Mouse (Mus musculus): ENCODE data around the gene Inpp5f.

Inpp5f gene

DNA sequence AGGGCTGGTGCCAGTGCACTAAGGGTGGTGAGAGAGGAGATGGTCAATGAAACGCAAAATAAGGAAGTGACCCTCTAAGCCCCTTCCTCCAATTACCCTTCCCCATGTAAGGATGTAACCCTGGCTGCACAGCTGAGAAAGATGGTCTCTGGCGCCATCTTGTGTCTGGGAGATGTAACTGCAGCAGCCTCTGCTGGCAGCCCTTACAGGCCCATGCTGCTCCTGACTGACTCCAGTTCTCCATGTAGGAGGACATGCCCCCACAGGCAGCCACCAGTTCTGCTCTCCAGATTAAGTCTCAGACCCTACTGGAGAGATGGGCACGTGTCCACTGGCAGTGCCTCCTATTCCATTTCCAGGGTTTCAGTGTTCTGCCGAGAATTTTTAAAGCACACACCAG lies 94.6 kb downstream of the Inpp5f start:
- in situ Hi-C loops (cut with MboI; ENCODE audit: low pct_unique_long_range_greater_than_20kb in 1 of 2, low sequenced_read_pairs in 2 of 2, unreplicated experiment in 1 of 2) = no loop called here

GRCm38 (mm10) chr7:128717991-128718390 lies 106.9 kb downstream of the Inpp5f start:
- in situ Hi-C loops (cut with MboI; ENCODE audit: low pct_unique_long_range_greater_than_20kb in 1 of 2, low sequenced_read_pairs in 2 of 2, unreplicated experiment in 1 of 2) = no loop called here

- in situ Hi-C loops (cut with MboI; ENCODE audit: low pct_unique_long_range_greater_than_20kb in 1 of 2, low sequenced_read_pairs in 2 of 2, unreplicated experiment in 1 of 2) = no loop called here
These were observed 113.6 kb downstream of the Inpp5f start for GRCm38 (mm10) chr7:128724761-128725160.

GRCm38 (mm10) chr7:128725189-128725588 lies 114.1 kb downstream of the Inpp5f start:
- in situ Hi-C loops (cut with MboI; ENCODE audit: low pct_unique_long_range_greater_than_20kb in 1 of 2, low sequenced_read_pairs in 2 of 2, unreplicated experiment in 1 of 2) = no loop called here

DNA sequence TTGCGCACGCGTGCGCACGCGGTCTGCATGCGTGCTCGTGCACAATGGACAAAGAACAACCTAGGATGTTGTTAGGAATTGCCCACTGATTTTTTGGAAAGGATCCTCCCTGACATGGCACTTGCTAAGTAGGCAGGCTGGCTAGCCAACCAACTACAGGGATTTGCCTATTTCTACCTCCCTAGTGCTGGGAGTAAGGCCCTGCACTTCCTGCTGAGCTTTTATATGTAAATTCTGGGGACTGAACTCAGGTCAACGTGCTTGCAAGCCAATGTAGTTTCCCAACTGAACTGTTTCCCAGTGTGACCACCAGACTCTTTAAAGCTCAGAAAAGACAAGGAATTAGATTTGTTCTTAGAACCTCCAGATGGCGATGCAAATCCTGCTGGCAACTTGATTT lies 115.9 kb downstream of the Inpp5f start:
- in situ Hi-C loops (cut with MboI; ENCODE audit: low pct_unique_long_range_greater_than_20kb in 1 of 2, low sequenced_read_pairs in 2 of 2, unreplicated experiment in 1 of 2) = no loop called here

GRCm38 (mm10) chr7:128727701-128728100 lies 116.6 kb downstream of the Inpp5f start:
- in situ Hi-C loops (cut with MboI; ENCODE audit: low pct_unique_long_range_greater_than_20kb in 1 of 2, low sequenced_read_pairs in 2 of 2, unreplicated experiment in 1 of 2) = no loop called here

DNA sequence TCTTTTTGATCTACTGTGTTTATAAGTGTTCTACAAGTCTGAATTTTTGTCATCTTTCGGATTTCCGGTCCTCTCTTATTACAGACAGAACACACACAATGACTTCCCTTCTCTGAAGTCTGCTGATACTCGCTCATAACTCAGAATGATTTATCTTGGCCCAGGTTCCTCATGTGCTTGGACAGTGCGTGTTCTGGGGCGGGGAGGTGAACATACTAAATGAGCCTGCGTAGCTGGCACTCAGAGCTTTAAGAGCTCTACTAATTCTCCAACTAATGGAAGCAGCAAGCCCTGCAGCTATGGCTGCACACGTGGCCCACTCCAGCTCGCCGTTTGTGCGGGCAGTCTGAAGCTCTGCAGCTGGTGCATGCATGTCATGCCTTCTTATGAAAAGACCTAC lies 117.6 kb downstream of the Inpp5f start:
- in situ Hi-C loops (cut with MboI; ENCODE audit: low pct_unique_long_range_greater_than_20kb in 1 of 2, low sequenced_read_pairs in 2 of 2, unreplicated experiment in 1 of 2) = no loop called here

DNA sequence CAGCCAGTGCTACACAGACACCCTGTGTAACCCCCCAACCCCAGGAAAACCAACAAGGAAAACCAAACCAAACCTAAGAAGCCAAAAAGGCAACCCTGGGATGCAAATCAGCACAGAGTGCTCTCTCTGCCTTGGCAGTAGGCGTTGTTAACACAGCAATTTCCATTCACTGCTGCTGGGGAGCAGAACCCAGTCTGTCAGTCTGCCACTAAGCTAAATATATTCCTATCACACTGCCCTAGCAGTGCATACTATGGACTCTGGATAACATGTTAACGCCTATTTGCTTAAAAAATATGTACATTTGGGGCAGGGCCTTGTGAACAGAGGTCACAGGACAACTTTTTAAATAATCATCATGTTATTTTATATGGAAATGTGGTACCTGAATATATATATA lies 120.5 kb downstream of the Inpp5f start:
- in situ Hi-C loops (cut with MboI; ENCODE audit: low pct_unique_long_range_greater_than_20kb in 1 of 2, low sequenced_read_pairs in 2 of 2, unreplicated experiment in 1 of 2) = no loop called here

DNA sequence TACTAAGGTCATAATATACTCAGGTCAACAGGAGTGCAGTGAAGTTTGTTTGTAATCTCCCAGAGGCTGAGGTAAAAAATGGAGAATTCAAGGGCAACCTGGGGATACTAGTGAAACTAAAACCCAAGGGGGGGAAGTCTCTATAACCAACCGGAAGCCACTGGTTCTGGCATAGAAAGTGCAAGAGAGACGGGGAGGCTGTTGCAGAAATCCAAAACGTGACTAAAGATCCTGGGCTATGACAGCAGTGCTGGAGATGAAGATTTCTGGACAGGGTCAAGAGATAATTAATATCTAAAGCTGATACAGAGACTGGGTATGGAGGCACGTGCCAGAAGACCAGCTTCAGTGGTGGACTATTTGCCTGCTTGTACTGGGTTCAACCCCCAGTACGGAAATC lies 126.9 kb downstream of the Inpp5f start:
- in situ Hi-C loops (cut with MboI; ENCODE audit: low pct_unique_long_range_greater_than_20kb in 1 of 2, low sequenced_read_pairs in 2 of 2, unreplicated experiment in 1 of 2) = no loop called here

GRCm38 (mm10) chr7:128739116-128739461 lies 128.0 kb downstream of the Inpp5f start:
- in situ Hi-C loops (cut with MboI; ENCODE audit: low pct_unique_long_range_greater_than_20kb in 1 of 2, low sequenced_read_pairs in 2 of 2, unreplicated experiment in 1 of 2) = no loop called here

GRCm38 (mm10) chr7:128739462-128740277 lies 128.5 kb downstream of the Inpp5f start:
- in situ Hi-C loops (cut with MboI; ENCODE audit: low pct_unique_long_range_greater_than_20kb in 1 of 2, low sequenced_read_pairs in 2 of 2, unreplicated experiment in 1 of 2) = no loop called here

GRCm38 (mm10) chr7:128740334-128740733 lies 129.2 kb downstream of the Inpp5f start, which contains the start of gene Mcmbp:
Mcmbp (minus strand) TSS chr7:128740495.
- in situ Hi-C loops (cut with MboI; ENCODE audit: low pct_unique_long_range_greater_than_20kb in 1 of 2, low sequenced_read_pairs in 2 of 2, unreplicated experiment in 1 of 2) = no loop called here

DNA sequence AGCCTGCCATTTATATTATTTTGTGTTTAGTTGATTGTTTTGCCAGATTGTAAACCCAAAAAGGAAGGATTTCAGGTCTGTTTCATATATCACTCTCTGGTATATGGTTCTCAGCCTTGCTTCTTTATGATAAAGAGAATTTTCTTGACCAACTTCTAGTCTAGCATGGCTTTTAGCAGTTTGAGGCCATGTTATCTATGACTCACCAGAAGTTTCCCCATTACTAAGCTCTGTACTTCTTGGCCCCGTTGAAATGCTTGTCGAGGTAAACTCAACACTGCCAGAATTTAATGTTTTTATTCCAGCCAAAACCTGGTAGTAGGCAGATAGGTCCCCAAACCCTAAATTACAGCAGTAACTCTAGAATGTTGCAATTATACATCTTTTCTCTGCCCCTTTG lies 132.8 kb downstream of the Inpp5f start:
- in situ Hi-C loops (cut with MboI; ENCODE audit: low pct_unique_long_range_greater_than_20kb in 1 of 2, low sequenced_read_pairs in 2 of 2, unreplicated experiment in 1 of 2) = no loop called here

- in situ Hi-C loops (cut with MboI; ENCODE audit: low pct_unique_long_range_greater_than_20kb in 1 of 2, low sequenced_read_pairs in 2 of 2, unreplicated experiment in 1 of 2) = no loop called here
These were observed 133.8 kb downstream of the Inpp5f start, which contains the start of gene Sec23ip for GRCm38 (mm10) chr7:128744684-128745485. Sec23ip (plus strand) TSS chr7:128744943.

Measured in mouse embryonic stem cell (cell line).